In genomic region chr5:53377698-53378097, GRCm38 (mm10) we compare ENCODE assay signal across 15 mouse cellular contexts.
DNase-seq lines count a peak whose midpoint lies in the region; ATAC-seq and TF ChIP-seq lines count a peak whose summit lies in the region.
"Had no signal": no experiment of that assay in that cellular context is flagged by ENCODE, and none has a peak within 500 bp of the region (broad histone marks: within the 10 kb centered on the region; RNA-seq: fewer than 3 reads in every experiment).

No protein-coding gene starts in this region.

- no peak for TF ChIP-seq EP300 in lung, postnatal 0 days (IDR thresholded peaks at IDR 0.05)

- no peak overlapping the region for H3K27ac ChIP-seq in lung, postnatal 0 days (ENCODE audit: low read length)
- peak overlapping the region; percentile 87 for H3K27ac ChIP-seq in embryonic facial prominence, embryonic 15.5 days (replicated peaks)
- no peak overlapping the region for H3K27ac ChIP-seq in stomach, embryonic 14.5 days (ENCODE audit: low read length)
- H3K27ac ChIP-seq: left cerebral cortex, adult 2 months had no signal

- no peak for ATAC-seq in lung, postnatal 0 days
- ATAC-seq in embryonic facial prominence, embryonic 15.5 days (ENCODE audit: insufficient number of reproducible peaks, low FRiP score, low TSS enrichment, low read depth), result no peak
- 0 out of 2 replicates have a peak, but pooled peaks have one; percentile 29 for ATAC-seq in stomach, embryonic 14.5 days (ENCODE audit: insufficient number of reproducible peaks, insufficient read depth, low FRiP score, low read depth)

- no peaks in the 10 kb centered on the region for H3K4me1 ChIP-seq in lung, postnatal 0 days (ENCODE audit: insufficient read depth, low read depth, low read length)
- H3K4me1 ChIP-seq in embryonic facial prominence, embryonic 15.5 days, result peaks cover 57% of the 10 kb centered on the region
- H3K4me1 ChIP-seq in stomach, embryonic 14.5 days (ENCODE audit: control insufficient read depth, insufficient read depth, low read length), result peaks cover 14% of the 10 kb centered on the region; the same call in 1 of the 2 replicates

- no peak overlapping the region for H3K9ac ChIP-seq in lung, postnatal 0 days (replicated peaks; ENCODE audit: low read depth)
- H3K9ac ChIP-seq in embryonic facial prominence, embryonic 15.5 days, result no peak overlapping the region
- no peak overlapping the region for H3K9ac ChIP-seq in stomach, embryonic 14.5 days (replicated peaks; ENCODE audit: low read depth, low read length)
- H3K9ac ChIP-seq: heart, embryonic 12.5 days had no signal

- WGBS in lung, postnatal 0 days, result 78% methylated on average over 2 of the region's 2 CpGs
- WGBS in embryonic facial prominence, embryonic 15.5 days, result 68% methylated on average over 2 of the region's 2 CpGs
- 60% methylated on average over 2 of the region's 2 CpGs for WGBS in stomach, embryonic 14.5 days

- no peak overlapping the region for H3K4me2 ChIP-seq in lung, postnatal 0 days (replicated peaks; ENCODE audit: low read depth, low read length)
- H3K4me2 ChIP-seq in embryonic facial prominence, embryonic 15.5 days (replicated peaks), result no peak overlapping the region
- H3K4me2 ChIP-seq in stomach, embryonic 14.5 days (replicated peaks; ENCODE audit: low read depth, low read length), result no peak overlapping the region
- H3K4me2 ChIP-seq: heart, embryonic 12.5 days; liver, embryonic 11.5 days had no signal

- DNase-seq in lung, postnatal 0 days (ENCODE audit: low spot score), result no peak
- no peak for DNase-seq in lung, postnatal 4 days
- peak; percentile 59 for DNase-seq in NIH3T3 (ENCODE audit: low read depth)
- DNase-seq in thymus, postnatal 36 days, result no peak
- DNase-seq in layer of hippocampus, adult 8-10 months (ENCODE audit: low spot score in 2 of 2), result no peak
- DNase-seq in layer of hippocampus, adult 9-11 months, result no peak
- DNase-seq: cerebellum, adult 11 months; kidney, postnatal 25 days; midbrain, embryonic 14.5 days; thymus, postnatal 4 days had no signal

- TF ChIP-seq CTCF in lung, postnatal 0 days (IDR thresholded peaks at IDR 0.05), result 0 out of 2 replicates have a peak, but pooled peaks have one; percentile 11

- no peaks in the 10 kb centered on the region for H3K27me3 ChIP-seq in lung, postnatal 0 days (replicated peaks; ENCODE audit: insufficient read depth, low read length)
- no peaks in the 10 kb centered on the region for H3K27me3 ChIP-seq in embryonic facial prominence, embryonic 15.5 days
- no peaks in the 10 kb centered on the region for H3K27me3 ChIP-seq in stomach, embryonic 14.5 days (ENCODE audit: control insufficient read depth, insufficient read depth, low read length)

- H3K36me3 ChIP-seq in lung, postnatal 0 days (ENCODE audit: insufficient read depth, low read length), result no peaks in the 10 kb centered on the region
- no peaks in the 10 kb centered on the region for H3K36me3 ChIP-seq in embryonic facial prominence, embryonic 15.5 days
- no peaks in the 10 kb centered on the region for H3K36me3 ChIP-seq in stomach, embryonic 14.5 days (ENCODE audit: control insufficient read depth, insufficient read depth, low read length)
- H3K36me3 ChIP-seq: heart, embryonic 12.5 days had no signal

- H3K4me3 ChIP-seq in lung, postnatal 0 days (ENCODE audit: low read depth, low read length), result no peak overlapping the region
- H3K4me3 ChIP-seq in embryonic facial prominence, embryonic 15.5 days (replicated peaks), result no peak overlapping the region
- no peak overlapping the region for H3K4me3 ChIP-seq in stomach, embryonic 14.5 days (ENCODE audit: low read depth, low read length)
- H3K4me3 ChIP-seq: heart, embryonic 12.5 days; left cerebral cortex, adult 2 months had no signal

- no peaks in the 10 kb centered on the region for H3K9me3 ChIP-seq in lung, postnatal 0 days (ENCODE audit: low read length)
- H3K9me3 ChIP-seq in embryonic facial prominence, embryonic 15.5 days (replicated peaks), result no peaks in the 10 kb centered on the region
- no peaks in the 10 kb centered on the region for H3K9me3 ChIP-seq in stomach, embryonic 14.5 days (ENCODE audit: control insufficient read depth, low read depth, low read length)
- H3K9me3 ChIP-seq: heart, embryonic 12.5 days had no signal
